Comparison of ENCODE assay signal across 7 mouse cellular contexts in the genomic region with DNA sequence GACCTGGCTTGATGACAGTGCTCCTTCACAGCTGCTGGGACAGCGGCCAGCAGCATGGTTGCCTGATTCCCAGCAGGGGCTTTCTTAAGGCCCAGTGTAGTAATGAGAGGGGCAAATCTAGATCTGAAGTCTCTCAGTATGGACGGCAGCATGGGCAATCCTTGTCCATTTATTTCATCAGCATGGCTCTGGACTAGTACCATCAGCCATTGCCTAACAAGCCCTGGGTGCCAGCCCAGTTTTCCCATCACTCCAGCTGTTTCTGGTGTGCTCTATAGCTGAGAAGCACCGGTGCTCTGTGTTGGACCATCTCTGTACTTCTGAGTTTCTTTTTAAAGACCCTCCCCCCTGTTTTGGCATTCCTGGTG. TPM values are rescaled to one million over a fixed set of nuclear protein-coding genes. Genes with fewer than 3 reads are reported as not detected.
A peak's percentile ranks its signal among the peaks of the same experiment; 100 is the strongest.
DNase-seq lines count a peak whose midpoint lies in the region; ATAC-seq and TF ChIP-seq lines count a peak whose summit lies in the region.

No protein-coding gene starts in this region.

- H3K9me3 ChIP-seq in embryonic facial prominence, embryonic 10.5 days = no peaks in the 10 kb centered on the region
- no peaks in the 10 kb centered on the region for H3K9me3 ChIP-seq in heart, embryonic 15.5 days (replicated peaks)
- H3K9me3 ChIP-seq in midbrain, embryonic 16.5 days (replicated peaks; ENCODE audit: control insufficient read depth, low read length, poor library complexity, severe bottlenecking) = no peaks in the 10 kb centered on the region

- no peak for TF ChIP-seq POLR2A in kidney, adult 2 months (IDR thresholded peaks at IDR 0.05; ENCODE audit: low read depth, low read length)

- no peaks in the 10 kb centered on the region for H3K36me3 ChIP-seq in kidney, adult 2 months (ENCODE audit: control insufficient read depth, insufficient read depth, low read length)
- H3K36me3 ChIP-seq in embryonic facial prominence, embryonic 10.5 days (replicated peaks) = peaks cover 20% of the 10 kb centered on the region
- no peaks in the 10 kb centered on the region for H3K36me3 ChIP-seq in heart, embryonic 15.5 days
- no peaks in the 10 kb centered on the region for H3K36me3 ChIP-seq in midbrain, embryonic 16.5 days (ENCODE audit: control insufficient read depth, insufficient read depth, low read length)

- DNase-seq in kidney, adult 2 months = no peak
- DNase-seq in kidney, postnatal 4 days = no peak
- no peak for DNase-seq in embryonic facial prominence, embryonic 10.5 days (ENCODE audit: low spot score)
- no peak for DNase-seq in urinary bladder, postnatal 25 days (ENCODE audit: low spot score)
- no peak for DNase-seq in left cerebral cortex, adult 9 months (ENCODE audit: low spot score in 2 of 2)

- peak overlapping the region; percentile 29; the same call in 1 of the 2 replicates for H3K4me3 ChIP-seq in kidney, adult 2 months (ENCODE audit: insufficient read depth, low read depth, low read length)
- H3K4me3 ChIP-seq in embryonic facial prominence, embryonic 10.5 days = peak overlapping the region; percentile 81; the same call in 1 of the 2 replicates
- H3K4me3 ChIP-seq in heart, embryonic 15.5 days = peak overlapping the region; percentile 90
- peak overlapping the region; percentile 19 for H3K4me3 ChIP-seq in midbrain, embryonic 16.5 days (ENCODE audit: low read depth, low read length)

- H3K27me3 ChIP-seq in kidney, adult 2 months (replicated peaks; ENCODE audit: control insufficient read depth, insufficient read depth, low read length) = no peaks in the 10 kb centered on the region
- peaks cover 13% of the 10 kb centered on the region for H3K27me3 ChIP-seq in embryonic facial prominence, embryonic 10.5 days (replicated peaks; ENCODE audit: low read depth, poor library complexity, severe bottlenecking)
- H3K27me3 ChIP-seq in heart, embryonic 15.5 days = no peaks in the 10 kb centered on the region
- no peaks in the 10 kb centered on the region for H3K27me3 ChIP-seq in midbrain, embryonic 16.5 days (ENCODE audit: control insufficient read depth, insufficient read depth, low read depth, low read length)

- ATAC-seq in heart, embryonic 15.5 days (replicated peaks; ENCODE audit: insufficient number of reproducible peaks, insufficient read depth, low FRiP score, low read depth) = no peak
- ATAC-seq in midbrain, embryonic 16.5 days = no peak

- no peak for TF ChIP-seq CTCF in kidney, adult 2 months (conservative IDR thresholded peaks at IDR 0.05; ENCODE audit: insufficient read depth, insufficient read length, low read depth, low read length)

- WGBS in kidney, adult 2 months = 79% methylated on average over 3 of the region's 3 CpGs
- WGBS in embryonic facial prominence, embryonic 10.5 days = 72% methylated on average over 3 of the region's 3 CpGs
- 38% methylated on average over 3 of the region's 3 CpGs for WGBS in heart, embryonic 15.5 days
- WGBS in midbrain, embryonic 16.5 days = 55% methylated on average over 3 of the region's 3 CpGs

- H3K4me2 ChIP-seq in heart, embryonic 15.5 days = peak overlapping the region; percentile 90
- H3K4me2 ChIP-seq in midbrain, embryonic 16.5 days (ENCODE audit: low read length) = peak overlapping the region; percentile 87

- H3K9ac ChIP-seq in heart, embryonic 15.5 days = peak overlapping the region; percentile 25; the same call in 1 of the 2 replicates
- 0 out of 2 replicates have a peak overlapping the region, but pooled peaks have one; percentile 31 for H3K9ac ChIP-seq in midbrain, embryonic 16.5 days (ENCODE audit: low read depth, low read length)

- H3K27ac ChIP-seq in kidney, adult 2 months (ENCODE audit: insufficient read depth, low read depth, low read length) = no peak overlapping the region
- no peak overlapping the region for H3K27ac ChIP-seq in embryonic facial prominence, embryonic 10.5 days (replicated peaks)
- H3K27ac ChIP-seq in heart, embryonic 15.5 days = peak overlapping the region; percentile 18
- H3K27ac ChIP-seq in midbrain, embryonic 16.5 days (ENCODE audit: low read length) = no peak overlapping the region

- peaks cover 5% of the 10 kb centered on the region; the same call in 1 of the 2 replicates for H3K4me1 ChIP-seq in kidney, adult 2 months (ENCODE audit: control insufficient read depth, insufficient read depth, low read length)
- H3K4me1 ChIP-seq in embryonic facial prominence, embryonic 10.5 days = peaks cover 58% of the 10 kb centered on the region
- H3K4me1 ChIP-seq in heart, embryonic 15.5 days (replicated peaks) = peaks cover 75% of the 10 kb centered on the region
- peaks cover 12% of the 10 kb centered on the region; the same call in 1 of the 2 replicates for H3K4me1 ChIP-seq in midbrain, embryonic 16.5 days (ENCODE audit: control insufficient read depth, insufficient read depth, low read length)

RNA-seq across cellular contexts. Expression of gene Eepd1, which starts 3.3 kb away (rescaled TPM):
- polyA plus RNA-seq in kidney, adult 2 months (2012; rRNA removed) = 4.3 and 4.8 TPM in 2 replicates
- 19.4 and 20.1 TPM in 2 replicates for polyA plus RNA-seq in embryonic facial prominence, embryonic 10.5 days (2016; fragmentation: Nextera tagmentation; extraction: Ambion mirVana)
- 21.4 and 21.5 TPM in 2 replicates for polyA plus RNA-seq in heart, embryonic 15.5 days (2015; fragmentation: Nextera tagmentation; extraction: Ambion mirVana)
- 11.3 and 12.7 TPM in 2 replicates for polyA plus RNA-seq in midbrain, embryonic 16.5 days (2015; fragmentation: Nextera tagmentation; extraction: Ambion mirVana)

Comparison
In these comparisons a context has a peak if more than half of its experiments do, and no peak if none do; other contexts are left out.
1. H3K4me3 ChIP-seq: peak in every context shown above with its lines; median percentile 90 in heart, embryonic 15.5 days; 81 in embryonic facial prominence, embryonic 10.5 days; 29 in kidney, adult 2 months; 19 in midbrain, embryonic 16.5 days.